Mouse (Mus musculus) liver, embryonic 11.5 days (tissue): ENCODE measurements at regions not wholly inside any gene's neighbourhood (a gene's known extent, or its start where the extent isn't known, plus 50 kb on each side); places are given as distances from the start of the nearest gene placed in this dataset.

Source experiments
- ATAC-seq: fragments of 200-750 bp; cut with Nextera tagmentation; replicated peaks from 2 replicates; pipeline ENCODE4 v1.8.0; 2017; ENCODE audit warnings: moderate number of reproducible peaks, mild to moderate bottlenecking, moderate TSS enrichment, moderate library complexity; ENCODE audit not compliant: low FRiP score
- DNase-seq: peaks from one replicate; pipeline ENCODE4 v3.0.0-alpha.2; 2017; ENCODE audit warnings: low spot score
- H3K27ac ChIP-seq: fragments of 300-500 bp; sonication (generic); 2 replicates; pipeline ENCODE4 v1.5.1; 2014; ENCODE audit warnings: mild to moderate bottlenecking, low read depth, low read length, control low read depth
- H3K27me3 ChIP-seq: fragments of 300-500 bp; sonication (generic); replicated peaks from 2 replicates; pipeline ENCODE4 v1.6.1; 2014; ENCODE audit warnings: low read length, mixed read lengths; ENCODE audit not compliant: control insufficient read depth, insufficient read depth
- H3K36me3 ChIP-seq: fragments of 300-500 bp; sonication (generic); 2 replicates; pipeline ENCODE4 v1.6.1; 2014; ENCODE audit warnings: mild to moderate bottlenecking, low read length, moderate library complexity, mixed read lengths; ENCODE audit not compliant: control insufficient read depth, insufficient read depth
- H3K4me1 ChIP-seq: fragments of 300-500 bp; sonication (generic); replicated peaks from 2 replicates; pipeline ENCODE4 v1.6.1; 2014; ENCODE audit warnings: low read length, mixed read lengths; ENCODE audit not compliant: control insufficient read depth, insufficient read depth
- H3K4me2 ChIP-seq: fragments of 300-500 bp; sonication (generic); 2 replicates; pipeline ENCODE4 v1.6.1; 2014; ENCODE audit warnings: mild to moderate bottlenecking, control low read depth, moderate library complexity
- H3K4me3 ChIP-seq: fragments of 300-500 bp; sonication (generic); 2 replicates; pipeline ENCODE4 v1.5.1; 2014; ENCODE audit warnings: low read depth, low read length, control low read depth
- H3K9ac ChIP-seq: fragments of 300-500 bp; sonication (generic); 2 replicates; pipeline ENCODE4 v1.6.1; 2014; ENCODE audit warnings: low read depth, low read length, control low read depth
- H3K9me3 ChIP-seq: fragments of 300-500 bp; sonication (generic); 2 replicates; pipeline ENCODE4 v1.6.1; 2016; ENCODE audit warnings: low read length, inconsistent platforms, mixed read lengths; ENCODE audit not compliant: control insufficient read depth
- WGBS: fragments of 180-500 bp; shearing (Covaris S2); extraction: QIAGEN DNeasy Blood & Tissue Kit; methylation state at CpG from one replicate; pipeline ENCODE4 v1.1.7; 2014; 5-methylcytosine and 5-hydroxymethylcytosine counted together

DNA sequence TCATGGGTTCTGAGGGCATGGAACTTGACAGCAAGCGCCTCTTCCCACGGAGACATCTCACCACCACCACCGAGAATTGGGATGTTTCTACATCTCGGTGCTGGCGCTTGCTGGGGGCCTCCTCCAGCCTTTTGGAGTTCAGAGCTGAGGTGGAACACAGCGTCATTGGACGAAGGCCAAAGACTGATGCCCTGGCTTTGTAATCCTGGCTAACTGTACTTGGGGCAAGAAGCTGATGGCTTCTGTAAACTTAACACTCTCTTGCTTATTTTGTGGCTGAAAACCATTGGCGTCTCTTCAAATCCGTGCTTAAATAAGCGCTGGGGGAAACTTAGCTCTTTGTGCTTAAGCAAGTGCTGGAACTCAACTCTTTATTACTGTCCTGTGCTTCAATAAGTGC lies 57.8 kb upstream of the Smndc1 start:
- 73% methylated on average over 10 of the region's 10 CpGs for WGBS
- no peak for ATAC-seq
- Histone ChIP-seq H3K4me3 (no peak overlapping the region), H3K4me2 (no peak overlapping the region), H3K27ac (no peak overlapping the region), H3K36me3 (no peaks in the 10 kb centered on the region), H3K4me1 (peaks cover 5% of the 10 kb centered on the region; the same call in 1 of the 2 replicates), H3K9me3 (no peaks in the 10 kb centered on the region), H3K9ac (no peak overlapping the region), H3K27me3 (no peaks in the 10 kb centered on the region)
- DNase-seq = no peak

GRCm38 (mm10) chr19:53447754-53448153 lies 57.4 kb upstream of the Smndc1 start:
- Histone ChIP-seq H3K9me3 (no peaks in the 10 kb centered on the region), H3K9ac (no peak overlapping the region), H3K27ac (no peak overlapping the region), H3K4me3 (no peak overlapping the region), H3K4me1 (peaks cover 5% of the 10 kb centered on the region; the same call in 1 of the 2 replicates), H3K4me2 (no peak overlapping the region), H3K36me3 (no peaks in the 10 kb centered on the region), H3K27me3 (no peaks in the 10 kb centered on the region)
- ATAC-seq (no peak), DNase-seq (no peak)
- WGBS = 76% methylated on average over 6 of the region's 6 CpGs

DNA sequence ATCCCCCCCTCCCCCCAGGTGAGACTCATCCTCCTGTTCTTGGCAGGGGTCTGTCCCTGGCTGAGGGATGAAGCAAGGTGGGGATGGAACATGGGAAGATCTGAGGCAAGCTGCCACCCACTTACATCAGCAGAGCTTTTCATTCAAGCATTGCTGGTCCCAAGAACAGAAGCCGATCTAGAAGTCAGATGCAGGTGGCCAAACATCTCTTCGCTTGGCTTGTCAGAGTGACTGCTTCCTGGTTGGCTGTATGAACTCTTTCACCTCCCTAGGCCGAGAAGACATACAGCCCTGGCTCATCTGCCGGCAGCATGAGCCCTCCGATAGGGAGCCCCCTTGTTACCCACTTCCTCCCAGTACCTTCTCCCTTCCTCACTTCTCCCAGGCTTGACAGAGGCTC lies 55.8 kb upstream of the Smndc1 start:
- H3K9me3 ChIP-seq = no peaks in the 10 kb centered on the region
- H3K4me2 ChIP-seq = no peak overlapping the region
- no peaks in the 10 kb centered on the region for H3K4me1 ChIP-seq
- H3K27ac ChIP-seq = no peak overlapping the region
- WGBS = 47% methylated on average over 5 of the region's 5 CpGs
- DNase-seq (no peak), ATAC-seq (no peak)
- H3K4me3 ChIP-seq = no peak overlapping the region
- no peak overlapping the region for H3K9ac ChIP-seq
- H3K36me3 ChIP-seq = no peaks in the 10 kb centered on the region
- H3K27me3 ChIP-seq = no peaks in the 10 kb centered on the region

- Histone ChIP-seq H3K9me3 (no peaks in the 10 kb centered on the region), H3K4me1 (peaks cover 6% of the 10 kb centered on the region; the same call in 1 of the 2 replicates), H3K4me2 (no peak overlapping the region), H3K9ac (no peak overlapping the region), H3K36me3 (no peaks in the 10 kb centered on the region), H3K4me3 (no peak overlapping the region), H3K27ac (no peak overlapping the region), H3K27me3 (no peaks in the 10 kb centered on the region)
- DNase-seq (no peak), ATAC-seq (no peak)
- WGBS = 75% methylated on average over 5 of the region's 5 CpGs
Observed at GRCm38 (mm10) chr19:53444646-53445045, 54.3 kb upstream of the Smndc1 start.

DNA sequence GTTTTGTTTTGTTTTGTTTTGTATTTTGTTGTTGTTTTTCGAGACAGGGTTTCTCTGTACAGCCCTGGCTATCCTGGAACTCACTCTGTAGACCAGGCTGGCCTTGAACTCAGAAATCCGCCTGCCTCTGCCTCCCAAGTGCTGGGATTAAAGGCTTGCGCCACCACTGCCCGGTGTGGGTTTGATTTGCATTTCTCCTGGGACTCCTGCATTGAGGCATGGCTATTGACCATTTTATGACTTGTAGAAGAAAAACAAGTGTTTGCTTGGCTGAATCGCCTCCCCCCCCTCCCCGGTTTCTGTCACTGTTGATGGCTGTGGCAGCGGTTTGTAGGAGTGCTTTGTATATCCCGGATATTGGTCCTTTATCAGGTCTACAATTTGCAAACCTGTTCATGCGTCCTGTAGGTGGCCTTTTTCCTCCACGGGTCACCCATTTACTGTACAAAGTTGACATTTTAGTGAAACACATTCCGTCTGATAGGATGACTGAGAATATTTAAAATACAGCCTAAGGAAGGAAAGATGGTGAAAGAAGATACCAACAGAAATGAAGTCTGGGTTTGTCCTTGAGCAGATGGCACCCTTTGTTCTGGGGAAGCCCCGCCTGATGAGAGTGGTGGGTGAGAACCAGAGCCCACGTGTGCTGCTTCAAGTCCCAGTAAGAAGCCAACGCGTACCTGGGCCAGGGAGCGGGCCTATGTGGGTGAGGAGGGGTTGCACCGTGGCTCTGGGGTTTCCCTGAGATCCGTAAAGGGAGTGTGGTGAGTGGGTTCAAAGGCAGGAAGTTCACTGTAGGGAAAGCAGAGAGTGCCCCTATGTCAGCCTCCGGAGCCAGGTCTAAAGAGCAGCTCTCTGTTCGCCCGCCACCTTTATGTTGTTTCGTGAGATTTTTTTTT lies 52.6 kb upstream of the Smndc1 start:
- H3K4me2 ChIP-seq = no peak overlapping the region

DNA sequence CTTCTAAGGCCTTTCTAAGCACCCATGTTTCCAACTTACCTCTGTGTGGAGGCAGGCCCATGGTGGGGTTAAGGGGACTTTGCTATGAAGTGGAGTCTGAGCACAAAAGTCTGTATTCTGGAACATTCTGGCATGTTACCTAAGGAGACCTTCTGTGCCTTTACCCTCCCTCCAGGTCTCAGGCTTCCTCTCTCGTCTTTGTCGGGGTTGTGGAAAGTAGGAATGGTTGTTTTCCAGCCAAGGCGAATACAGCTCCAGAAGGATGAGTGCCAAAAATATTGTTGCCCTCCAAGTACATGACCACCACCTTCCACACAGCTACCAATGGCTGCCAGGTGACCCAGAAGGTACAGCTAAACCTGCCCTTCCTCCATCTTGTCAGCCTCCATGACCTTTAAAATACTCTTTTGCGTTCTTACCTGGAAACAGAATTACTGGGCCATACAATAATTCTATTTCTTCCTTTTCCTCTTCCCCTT lies 51.8 kb upstream of the Smndc1 start:
- no peaks in the 10 kb centered on the region for H3K9me3 ChIP-seq
- no peak for ATAC-seq
- H3K4me2 ChIP-seq = no peak overlapping the region
- no peak for DNase-seq
- H3K27me3 ChIP-seq = no peaks in the 10 kb centered on the region
- H3K36me3 ChIP-seq = no peaks in the 10 kb centered on the region
- no peak overlapping the region for H3K27ac ChIP-seq
- 90% methylated on average over 4 of the region's 4 CpGs for WGBS
- peaks cover 9% of the 10 kb centered on the region; the same call in 1 of the 2 replicates for H3K4me1 ChIP-seq
- no peak overlapping the region for H3K9ac ChIP-seq
- H3K4me3 ChIP-seq = no peak overlapping the region

More for the DNA sequence above, 52.6 kb upstream of the Smndc1 start:
- DNase-seq = no peak
- H3K9ac ChIP-seq = no peak overlapping the region
- no peak overlapping the region for H3K4me3 ChIP-seq
- 74% methylated on average over 22 of the region's 22 CpGs for WGBS
- peaks cover 6% of the 10 kb centered on the region; the same call in 1 of the 2 replicates for H3K4me1 ChIP-seq
- H3K9me3 ChIP-seq = no peaks in the 10 kb centered on the region
- H3K27ac ChIP-seq = no peak overlapping the region
- H3K27me3 ChIP-seq = no peaks in the 10 kb centered on the region
- no peak for ATAC-seq
- no peaks in the 10 kb centered on the region for H3K36me3 ChIP-seq

GRCm38 (mm10) chr19:53441449-53442131 lies 51.2 kb upstream of the Smndc1 start:
- Histone ChIP-seq H3K4me1 (peaks cover 9% of the 10 kb centered on the region; the same call in 1 of the 2 replicates), H3K4me2 (no peak overlapping the region), H3K36me3 (no peaks in the 10 kb centered on the region), H3K27me3 (no peaks in the 10 kb centered on the region), H3K9me3 (no peaks in the 10 kb centered on the region), H3K27ac (no peak overlapping the region), H3K4me3 (no peak overlapping the region), H3K9ac (no peak overlapping the region)
- 78% methylated on average over 13 of the region's 13 CpGs for WGBS
- DNase-seq = no peak
- ATAC-seq = no peak

- Histone ChIP-seq H3K9me3 (no peaks in the 10 kb centered on the region), H3K4me3 (no peak overlapping the region), H3K4me2 (no peak overlapping the region), H3K27ac (no peak overlapping the region), H3K36me3 (no peaks in the 10 kb centered on the region), H3K9ac (no peak overlapping the region), H3K27me3 (no peaks in the 10 kb centered on the region), H3K4me1 (peaks cover 9% of the 10 kb centered on the region; the same call in 1 of the 2 replicates)
- ATAC-seq (no peak), DNase-seq (no peak)
- WGBS = 49% methylated on average over 10 of the region's 10 CpGs
Observed at GRCm38 (mm10) chr19:53440327-53441055, 50.1 kb upstream of the Smndc1 start.
